Mouse (Mus musculus) kidney, adult 2 months (tissue): ENCODE results near the gene Ghrl.

ENCODE experiments used
- CTCF ChIP-seq: fragments of 200-500 bp; conservative IDR thresholded peaks from 2 replicates; pipeline ENCODE4 v1.5.1; 2011; ENCODE audit warnings: low read depth, mild to moderate bottlenecking, control low read depth, low read length, moderate library complexity, mixed read lengths; ENCODE audit not compliant: insufficient read depth, insufficient read length
- POLR2A ChIP-seq: fragments of 200-500 bp; IDR thresholded peaks from one replicate; pipeline ENCODE4 v1.6.1; 2011; ENCODE audit warnings: low read depth, low read length, control low read depth

DNA sequence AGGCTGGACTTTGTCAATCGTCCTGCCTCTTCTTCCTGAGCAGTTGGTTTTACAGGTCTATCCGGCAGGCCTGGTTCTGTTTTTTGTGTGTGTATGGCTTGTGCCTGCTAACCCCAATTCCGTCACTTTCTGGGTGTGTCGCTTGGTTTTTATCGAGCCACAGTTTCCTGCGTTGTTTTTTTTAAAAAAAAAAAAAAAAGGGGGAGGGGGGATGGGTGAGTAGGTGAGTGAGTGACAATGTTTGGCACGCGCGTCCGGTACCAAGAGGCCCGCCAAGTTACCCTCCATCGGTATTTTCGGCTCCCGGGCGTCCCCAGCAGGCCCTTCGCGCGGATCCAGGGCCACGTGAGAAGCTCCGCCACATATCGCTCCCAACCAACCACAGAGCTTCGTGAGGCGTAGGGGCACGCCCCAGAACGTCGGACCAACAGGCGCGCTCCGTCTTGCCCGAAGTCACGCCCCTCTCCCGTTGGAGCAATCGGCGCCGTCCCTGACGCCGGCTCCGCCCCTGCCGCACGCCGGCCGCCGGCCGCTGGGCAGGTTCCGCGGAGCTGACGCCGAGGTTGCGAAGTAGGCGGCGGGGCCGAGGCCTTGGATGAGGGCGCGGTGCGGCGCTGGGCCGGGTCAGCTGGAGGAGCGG is 23.0 kb downstream of the Ghrl start, which contains the start of gene Tatdn2:
- peak; percentile 57 for TF ChIP-seq POLR2A
- 0 out of 2 replicates have a peak, but pooled peaks have one; percentile 17 for TF ChIP-seq CTCF
